ENCODE assay signal across 11 mouse cellular contexts in the genomic region with DNA sequence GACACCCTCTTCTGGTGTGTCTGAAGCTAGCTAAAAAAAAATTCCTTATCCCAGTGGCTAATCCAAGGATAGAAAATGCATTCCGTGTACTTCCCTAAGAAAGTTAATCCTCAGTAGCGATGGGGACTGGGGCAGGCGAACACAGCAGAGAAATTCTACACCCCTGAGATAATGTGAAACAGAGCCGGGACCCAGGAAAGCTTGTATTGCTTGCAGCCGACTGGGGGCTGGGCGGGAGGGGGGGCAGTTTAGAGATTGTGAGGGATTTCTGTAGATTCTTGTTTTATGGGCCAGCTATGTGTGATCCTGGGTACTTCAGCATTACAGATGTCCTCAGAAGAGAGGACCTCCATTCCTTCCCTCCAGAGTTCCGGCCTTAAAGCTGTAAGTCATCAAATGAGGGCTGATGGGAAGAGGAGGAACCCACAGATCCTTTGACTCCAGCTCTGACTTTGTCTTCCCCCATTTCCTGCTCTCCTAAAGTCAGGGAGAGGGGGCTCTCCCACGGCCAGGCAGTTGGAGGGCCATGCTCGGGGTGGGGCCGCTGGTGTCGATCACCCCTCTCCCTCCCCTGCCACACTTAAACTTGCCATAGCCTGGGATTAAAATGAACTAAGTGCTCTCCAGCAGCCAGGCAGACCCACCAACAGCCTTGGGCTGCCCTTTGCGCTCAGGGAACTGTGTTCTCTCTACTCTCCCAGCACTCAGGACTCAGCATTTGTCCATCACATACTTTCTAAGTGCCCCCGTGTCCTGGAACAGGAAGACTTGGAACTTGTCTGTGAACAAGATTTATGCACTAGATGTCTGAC. TPM values are rescaled to one million over a fixed set of nuclear protein-coding genes. Genes with fewer than 3 reads are reported as not detected.
DNase-seq lines count a peak whose midpoint lies in the region; ATAC-seq lines count a peak whose summit lies in the region.
"Had no signal": no experiment of that assay in that cellular context is flagged by ENCODE, and none has a peak within 500 bp of the region (broad histone marks: within the 10 kb centered on the region; RNA-seq: fewer than 3 reads in every experiment).

No protein-coding gene starts in this region.

- no peak overlapping the region for H3K4me3 ChIP-seq in forebrain, embryonic 11.5 days (ENCODE audit: low read depth, low read length)
- no peak overlapping the region for H3K4me3 ChIP-seq in forebrain, embryonic 14.5 days (ENCODE audit: low read depth, low read length)
- no peak overlapping the region for H3K4me3 ChIP-seq in kidney, embryonic 16.5 days (ENCODE audit: low read length)
- peak overlapping the region; percentile 37; the same call in 1 of the 2 replicates for H3K4me3 ChIP-seq in embryonic facial prominence, embryonic 10.5 days
- no peak overlapping the region for H3K4me3 ChIP-seq in macrophage (ENCODE audit: inconsistent target)

- no peaks in the 10 kb centered on the region for H3K9me3 ChIP-seq in forebrain, embryonic 11.5 days (ENCODE audit: control insufficient read depth, low read length)
- H3K9me3 ChIP-seq in forebrain, embryonic 14.5 days (replicated peaks; ENCODE audit: control insufficient read depth, low read length), result no peaks in the 10 kb centered on the region
- no peaks in the 10 kb centered on the region for H3K9me3 ChIP-seq in kidney, embryonic 16.5 days (ENCODE audit: low read length)
- no peaks in the 10 kb centered on the region for H3K9me3 ChIP-seq in embryonic facial prominence, embryonic 10.5 days

- WGBS in forebrain, embryonic 11.5 days, result 55% methylated on average over 13 of the region's 13 CpGs
- 63% methylated on average over 13 of the region's 13 CpGs for WGBS in forebrain, embryonic 14.5 days
- 18% methylated on average over 13 of the region's 13 CpGs for WGBS in kidney, embryonic 16.5 days
- WGBS in embryonic facial prominence, embryonic 10.5 days, result 37% methylated on average over 13 of the region's 13 CpGs
- 92% methylated on average over 12 of the region's 13 CpGs for WGBS in macrophage (ENCODE audit: missing documents)

- no peaks in the 10 kb centered on the region for H3K79me2 ChIP-seq in macrophage (ENCODE audit: inconsistent target)

- H3K4me1 ChIP-seq in forebrain, embryonic 11.5 days (replicated peaks; ENCODE audit: control insufficient read depth, insufficient read depth, low read length), result peaks cover 18% of the 10 kb centered on the region
- H3K4me1 ChIP-seq in forebrain, embryonic 14.5 days (ENCODE audit: control insufficient read depth, insufficient read depth, low read length), result peaks cover 14% of the 10 kb centered on the region; the same call in 1 of the 2 replicates
- H3K4me1 ChIP-seq in kidney, embryonic 16.5 days (ENCODE audit: insufficient read depth, low read length), result peaks cover 55% of the 10 kb centered on the region
- peaks cover 88% of the 10 kb centered on the region for H3K4me1 ChIP-seq in embryonic facial prominence, embryonic 10.5 days

- H3K9ac ChIP-seq in forebrain, embryonic 11.5 days (ENCODE audit: low read length), result no peak overlapping the region
- H3K9ac ChIP-seq in forebrain, embryonic 14.5 days (ENCODE audit: low read length), result no peak overlapping the region
- peak overlapping the region; percentile 39; the same call in 1 of the 2 replicates for H3K9ac ChIP-seq in kidney, embryonic 16.5 days (replicated peaks; ENCODE audit: low read length)

- no peaks in the 10 kb centered on the region for H3K27me3 ChIP-seq in forebrain, embryonic 11.5 days (ENCODE audit: control insufficient read depth, insufficient read depth, low read length)
- no peaks in the 10 kb centered on the region for H3K27me3 ChIP-seq in forebrain, embryonic 14.5 days (replicated peaks; ENCODE audit: control insufficient read depth, insufficient read depth, low read length)
- H3K27me3 ChIP-seq in kidney, embryonic 16.5 days (ENCODE audit: insufficient read depth, low read length), result no peaks in the 10 kb centered on the region
- no peaks in the 10 kb centered on the region for H3K27me3 ChIP-seq in embryonic facial prominence, embryonic 10.5 days (replicated peaks; ENCODE audit: low read depth, poor library complexity, severe bottlenecking)

- ATAC-seq in forebrain, embryonic 11.5 days (replicated peaks; ENCODE audit: low FRiP score), result no peak
- no peak for ATAC-seq in forebrain, embryonic 14.5 days
- peak; percentile 60 for ATAC-seq in kidney, embryonic 16.5 days (ENCODE audit: low FRiP score, low TSS enrichment)

- DNase-seq in forebrain, embryonic 11.5 days (ENCODE audit: low spot score), result no peak
- DNase-seq in forebrain, embryonic 14.5 days (ENCODE audit: low spot score), result no peak
- DNase-seq in kidney, postnatal 10 days, result no peak
- peak; percentile 70 for DNase-seq in embryonic facial prominence, embryonic 10.5 days (ENCODE audit: low spot score)
- no peak for DNase-seq in Muller cell, postnatal 12 days (ENCODE audit: inconsistent ontology term)
- DNase-seq in cerebellum, postnatal 14 days, result no peak
- DNase-seq: adrenal gland, adult 8-10 months; cerebellum, adult 8-10 months; lung, postnatal 36 days had no signal

- H3K36me3 ChIP-seq in forebrain, embryonic 11.5 days (ENCODE audit: control insufficient read depth, insufficient read depth, low read length), result no peaks in the 10 kb centered on the region
- no peaks in the 10 kb centered on the region for H3K36me3 ChIP-seq in forebrain, embryonic 14.5 days (ENCODE audit: control insufficient read depth, insufficient read depth, low read length)
- H3K36me3 ChIP-seq in kidney, embryonic 16.5 days (ENCODE audit: insufficient read depth, low read length), result no peaks in the 10 kb centered on the region
- 0 out of 2 replicates have a peak, but pooled peaks cover 8% of the 10 kb centered on the region for H3K36me3 ChIP-seq in embryonic facial prominence, embryonic 10.5 days (replicated peaks)
- H3K36me3 ChIP-seq in macrophage (ENCODE audit: inconsistent target), result no peaks in the 10 kb centered on the region

- H3K27ac ChIP-seq in forebrain, embryonic 11.5 days (ENCODE audit: low read depth, low read length), result peak overlapping the region; percentile 41; the same call in 1 of the 2 replicates
- no peak overlapping the region for H3K27ac ChIP-seq in forebrain, embryonic 14.5 days (ENCODE audit: low read depth, low read length)
- H3K27ac ChIP-seq in kidney, embryonic 16.5 days (ENCODE audit: low read length), result peak overlapping the region; percentile 91
- H3K27ac ChIP-seq in embryonic facial prominence, embryonic 10.5 days (replicated peaks), result peak overlapping the region; percentile 83
- peak overlapping the region; percentile 93 for H3K27ac ChIP-seq in macrophage

- no peak overlapping the region for H3K4me2 ChIP-seq in forebrain, embryonic 11.5 days (ENCODE audit: low read depth, low read length, severe bottlenecking)
- no peak overlapping the region for H3K4me2 ChIP-seq in forebrain, embryonic 14.5 days (ENCODE audit: low read length)
- H3K4me2 ChIP-seq in kidney, embryonic 16.5 days (replicated peaks; ENCODE audit: low read depth, low read length), result 0 out of 2 replicates have a peak overlapping the region, but pooled peaks have one; percentile 2

RNA-seq across cellular contexts. Expression of gene Dusp7, which starts 27.7 kb away (rescaled TPM):
- polyA plus RNA-seq in forebrain, embryonic 11.5 days (2014; fragmentation: Nextera tagmentation; extraction: Ambion mirVana), result 26.8 and 27.6 TPM in 2 replicates
- polyA plus RNA-seq in forebrain, embryonic 14.5 days (2014; fragmentation: Nextera tagmentation; extraction: Ambion mirVana), result 10.2 and 11.3 TPM in 2 replicates
- 13.6 and 13.7 TPM in 2 replicates for polyA plus RNA-seq in kidney, embryonic 16.5 days (2015; fragmentation: Nextera tagmentation; extraction: Ambion mirVana)
- 29.5 and 30.8 TPM in 2 replicates for polyA plus RNA-seq in embryonic facial prominence, embryonic 10.5 days (2016; fragmentation: Nextera tagmentation; extraction: Ambion mirVana)
- 10 to 100 TPM in 19 of 26 experiments, 1 to 10 TPM in 7; 4.1 to 46.7 (median 12.6) TPM for total RNA-seq in macrophage (2018; cell fraction: chromatin; rRNA removed)
- 10 to 100 TPM; 32.4 to 87.1 (median 54.1) TPM for total RNA-seq in macrophage (2018; cell fraction: cytosol; rRNA removed)
- total RNA-seq in macrophage (2018; cell fraction: nucleus; rRNA removed), result 10 to 100 TPM; 16.5 to 77.6 (median 30.5) TPM
- 58.0 to 112 TPM (median 63.3 TPM) in 3 replicates for polyA plus RNA-seq in macrophage (2018)

RNA-seq across cellular contexts. Expression of gene Poc1a, which starts 59.8 kb away (rescaled TPM):
- 32.5 and 34.9 TPM in 2 replicates for polyA plus RNA-seq in forebrain, embryonic 11.5 days (2014; fragmentation: Nextera tagmentation; extraction: Ambion mirVana)
- polyA plus RNA-seq in forebrain, embryonic 14.5 days (2014; fragmentation: Nextera tagmentation; extraction: Ambion mirVana), result 11.8 and 12.1 TPM in 2 replicates
- polyA plus RNA-seq in kidney, embryonic 16.5 days (2015; fragmentation: Nextera tagmentation; extraction: Ambion mirVana), result 28.4 and 29.2 TPM in 2 replicates
- 39.9 and 46.4 TPM in 2 replicates for polyA plus RNA-seq in embryonic facial prominence, embryonic 10.5 days (2016; fragmentation: Nextera tagmentation; extraction: Ambion mirVana)
- total RNA-seq in macrophage (2018; cell fraction: chromatin; rRNA removed), result 1 to 10 TPM; 1.9 to 9.1 (median 4.5) TPM
- 1 to 10 TPM; 2.2 to 5.2 (median 3.6) TPM for total RNA-seq in macrophage (2018; cell fraction: cytosol; rRNA removed)
- total RNA-seq in macrophage (2018; cell fraction: nucleus; rRNA removed), result 1 to 10 TPM; 1.0 to 5.8 (median 2.6) TPM
- polyA plus RNA-seq in macrophage (2018), result 2.7 to 6.4 TPM (median 3.5 TPM) in 3 replicates
